Mouse (Mus musculus) brain, embryonic 14.5 days (tissue): Measurements from ENCODE around the gene Mtch1.

Experiments used
- CTCF ChIP-seq: fragments of 200-500 bp; IDR thresholded peaks from 2 replicates; pipeline ENCODE4 v1.5.1; 2012; ENCODE audit warnings: inconsistent platforms, mild to moderate bottlenecking, moderate library complexity, borderline replicate concordance; ENCODE audit not compliant: insufficient read depth, insufficient read length; ENCODE audit errors: extremely low read depth
- POLR2A ChIP-seq: fragments of 200-500 bp; IDR thresholded peaks from 2 replicates; pipeline ENCODE4 v1.6.1; 2012; ENCODE audit warnings: mild to moderate bottlenecking, inconsistent platforms, borderline replicate concordance; ENCODE audit not compliant: poor library complexity, insufficient read depth, insufficient read length, severe bottlenecking; ENCODE audit errors: extremely low read depth

- TF ChIP-seq POLR2A (no peak), CTCF (no peak)
Measured at GRCm38 (mm10) chr17:29396056-29396799, 48.5 kb upstream of the Mtch1 start.
